Mouse (Mus musculus) kidney, adult 2 months (tissue): Measurements from ENCODE around the gene Hmgn2. TPM values are rescaled to one million over a fixed set of nuclear protein-coding genes. Genes with fewer than 3 reads are reported as not detected.

Experiments
- DNase-seq: peaks from one replicate; pipeline ENCODE4 v3.0.0; 2021
- H3K27ac ChIP-seq: fragments of 200-500 bp; 2 replicates; pipeline ENCODE4 v1.5.1; 2012; ENCODE audit warnings: low read depth, low read length, control low read depth, inconsistent platforms; ENCODE audit not compliant: insufficient read depth
- H3K27me3 ChIP-seq: fragments of 200-500 bp; replicated peaks from 2 replicates; pipeline ENCODE4 v1.6.1; 2012; ENCODE audit warnings: mild to moderate bottlenecking, moderate library complexity, low read length, inconsistent platforms; ENCODE audit not compliant: control insufficient read depth, insufficient read depth
- H3K36me3 ChIP-seq: fragments of 200-500 bp; 2 replicates; pipeline ENCODE4 v1.6.1; 2012; ENCODE audit warnings: mild to moderate bottlenecking, moderate library complexity, low read length, inconsistent platforms; ENCODE audit not compliant: control insufficient read depth, insufficient read depth
- H3K4me1 ChIP-seq: fragments of 200-500 bp; 2 replicates; pipeline ENCODE4 v1.6.1; 2011; ENCODE audit warnings: low read length; ENCODE audit not compliant: control insufficient read depth, insufficient read depth
- H3K4me3 ChIP-seq: fragments of 200-500 bp; 2 replicates; pipeline ENCODE4 v1.5.1; 2011; ENCODE audit warnings: mild to moderate bottlenecking, low read depth, low read length, control low read depth; ENCODE audit not compliant: insufficient read depth
- CTCF ChIP-seq: fragments of 200-500 bp; conservative IDR thresholded peaks from 2 replicates; pipeline ENCODE4 v1.5.1; 2011; ENCODE audit warnings: low read depth, mild to moderate bottlenecking, control low read depth, low read length, moderate library complexity, mixed read lengths; ENCODE audit not compliant: insufficient read depth, insufficient read length
- POLR2A ChIP-seq: fragments of 200-500 bp; IDR thresholded peaks from one replicate; pipeline ENCODE4 v1.6.1; 2011; ENCODE audit warnings: low read depth, low read length, control low read depth
- WGBS: fragments of 180-500 bp; shearing (Covaris S2); methylation state at CpG from one replicate; pipeline ENCODE4 v1.1.7; 2018; 5-methylcytosine and 5-hydroxymethylcytosine counted together
- polyA plus RNA-seq: library from polyadenylated mRNA; depleted of rRNA; stranded (reverse); fragments of >200 nt; gene quantifications from 2 replicates; pipeline ENCODE4 v1.2.3, GENCODE M21; 2012

The Hmgn2 gene
- polyA plus RNA-seq, 1 experiment = 21.9 TPM

DNA sequence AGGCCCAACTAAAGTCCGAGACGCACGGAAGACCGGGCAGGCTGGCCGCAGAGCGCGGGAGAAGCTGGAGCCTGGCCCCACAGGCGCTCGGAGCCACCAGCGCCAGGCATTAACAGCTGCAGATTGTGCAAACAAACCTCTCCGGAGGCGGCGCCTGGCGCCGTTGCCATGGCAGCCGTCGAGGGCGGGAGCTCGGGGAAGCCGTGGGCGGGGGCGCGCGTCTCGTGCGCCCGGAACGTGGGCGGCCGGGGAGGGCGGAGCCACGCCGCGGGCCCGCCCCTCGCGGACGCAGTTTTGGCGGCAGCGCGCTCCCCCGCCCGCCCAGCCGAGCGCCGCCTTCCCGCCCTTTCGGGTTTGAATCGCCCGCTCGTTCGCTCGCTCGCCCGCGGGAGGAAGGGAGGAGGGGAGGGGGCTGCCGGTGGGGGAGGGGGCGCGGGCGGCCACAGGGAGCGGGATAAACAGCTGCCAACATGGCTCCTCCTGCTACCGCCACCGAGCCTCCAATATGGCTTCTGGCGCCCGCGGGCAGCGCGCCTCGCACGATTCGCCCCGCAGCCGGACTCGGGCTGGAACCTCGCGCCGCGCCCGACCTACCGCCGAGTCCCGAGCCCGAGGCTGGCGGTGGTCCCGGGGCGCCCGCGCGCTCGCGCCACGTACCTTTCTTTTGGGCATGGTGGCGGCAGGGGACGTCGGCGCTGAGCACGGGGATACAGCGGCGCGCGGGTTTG, 1.1 kb downstream of the Hmgn2 start:
- no peaks in the 10 kb centered on the region for H3K27me3 ChIP-seq
- no peaks in the 10 kb centered on the region; the same call in 1 of the 2 replicates for H3K36me3 ChIP-seq
- 1% methylated on average over 73 of the region's 101 CpGs for WGBS
- TF ChIP-seq CTCF (peak; percentile 16; the same call in 1 of the 2 replicates), POLR2A (peak; percentile 40)
- H3K27ac ChIP-seq = peak overlapping the region; percentile 90
- H3K4me1 ChIP-seq = peaks cover 4% of the 10 kb centered on the region; the same call in 1 of the 2 replicates
- peak overlapping the region; percentile 78 for H3K4me3 ChIP-seq
- DNase-seq = peak; percentile 99

DNA sequence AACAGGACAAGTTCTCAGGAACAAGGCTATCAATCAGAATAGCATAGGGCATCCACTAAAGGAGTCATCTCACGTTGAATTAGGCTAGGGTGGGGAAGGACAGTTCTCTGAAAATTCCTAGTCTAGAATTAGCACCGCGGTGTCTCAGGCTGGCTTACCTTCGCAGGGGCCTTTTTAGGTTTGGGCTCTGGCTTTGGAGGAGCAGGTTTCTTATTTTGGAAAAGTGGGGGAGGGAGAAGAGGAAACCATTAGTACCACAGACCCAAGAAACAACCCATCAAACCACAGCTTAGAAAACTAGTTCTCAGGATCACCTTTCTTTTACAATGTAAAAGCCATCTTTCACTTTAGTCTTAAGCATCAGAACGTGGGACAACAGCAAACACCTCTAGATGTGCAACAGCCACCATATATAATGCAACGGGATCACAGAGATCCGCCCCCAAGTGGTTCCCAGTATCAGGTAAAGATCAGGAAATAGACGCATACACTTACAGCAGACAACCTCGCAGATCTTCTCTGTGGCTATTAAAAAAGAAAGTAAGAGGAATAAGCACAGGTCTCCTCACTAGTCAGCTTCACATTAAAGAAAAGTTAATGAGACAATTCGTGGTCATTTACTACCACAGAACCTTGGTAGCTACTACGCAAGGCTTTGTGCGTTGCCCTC, 2.0 kb downstream of the Hmgn2 start:
- H3K4me3 ChIP-seq = peak overlapping the region; percentile 70
- 29% methylated on average over 12 of the region's 12 CpGs for WGBS
- DNase-seq = no peak
- H3K36me3 ChIP-seq = no peaks in the 10 kb centered on the region; the same call in 1 of the 2 replicates
- H3K27ac ChIP-seq = peak overlapping the region; percentile 54; the same call in 1 of the 2 replicates
- H3K27me3 ChIP-seq = no peaks in the 10 kb centered on the region
- H3K4me1 ChIP-seq = peaks cover 4% of the 10 kb centered on the region; the same call in 1 of the 2 replicates
- TF ChIP-seq POLR2A (no peak), CTCF (no peak)

DNA sequence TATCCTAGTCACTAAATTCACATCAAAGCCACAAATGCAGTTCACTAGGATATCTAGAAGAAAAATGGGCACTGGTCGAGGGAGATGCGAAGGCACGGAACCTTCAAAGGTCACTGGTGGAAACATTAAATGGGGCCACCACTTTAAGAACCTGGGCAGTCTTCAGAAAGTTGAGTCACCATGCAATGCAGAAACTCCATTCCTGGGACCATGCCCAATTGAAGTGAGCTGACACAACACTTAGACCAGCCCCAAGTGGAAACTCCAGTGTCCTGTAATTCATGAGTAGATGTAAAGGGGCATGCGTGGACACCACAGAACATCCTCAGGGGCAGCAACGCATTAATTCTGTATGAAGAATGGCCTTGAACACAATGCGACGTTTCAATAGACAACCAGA, 5.9 kb downstream of the Hmgn2 start:
- Histone ChIP-seq H3K27ac (no peak overlapping the region), H3K36me3 (no peaks in the 10 kb centered on the region; the same call in 1 of the 2 replicates), H3K4me3 (no peak overlapping the region), H3K27me3 (no peaks in the 10 kb centered on the region), H3K4me1 (peaks cover 4% of the 10 kb centered on the region; the same call in 1 of the 2 replicates)
- DNase-seq = no peak
- 88% methylated on average over 7 of the region's 7 CpGs for WGBS
- TF ChIP-seq POLR2A (no peak), CTCF (no peak)

DNA sequence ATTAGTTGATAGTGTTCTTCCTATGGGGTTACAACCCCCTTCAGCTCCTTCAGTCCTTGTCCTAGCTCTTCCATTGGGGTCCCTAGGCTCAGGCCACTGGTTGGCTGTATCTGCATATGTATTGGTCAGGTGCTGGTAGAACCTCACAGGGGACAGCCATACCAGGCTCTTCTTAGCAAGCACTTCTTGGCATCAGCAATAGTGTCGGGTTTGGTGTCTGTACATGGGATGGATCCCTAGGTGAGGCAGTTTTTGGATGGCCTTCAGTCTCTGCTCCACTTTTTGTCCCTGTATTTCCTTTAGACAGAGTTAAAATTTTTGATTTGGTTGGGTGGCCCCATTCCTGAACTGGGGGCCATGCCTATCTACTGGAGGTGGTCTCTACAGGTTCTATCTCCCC, 9.6 kb downstream of the Hmgn2 start:
- WGBS = 88% methylated on average over 1 of the region's 1 CpGs
- H3K4me3 ChIP-seq = no peak overlapping the region
- TF ChIP-seq CTCF (no peak), POLR2A (no peak)

DNA sequence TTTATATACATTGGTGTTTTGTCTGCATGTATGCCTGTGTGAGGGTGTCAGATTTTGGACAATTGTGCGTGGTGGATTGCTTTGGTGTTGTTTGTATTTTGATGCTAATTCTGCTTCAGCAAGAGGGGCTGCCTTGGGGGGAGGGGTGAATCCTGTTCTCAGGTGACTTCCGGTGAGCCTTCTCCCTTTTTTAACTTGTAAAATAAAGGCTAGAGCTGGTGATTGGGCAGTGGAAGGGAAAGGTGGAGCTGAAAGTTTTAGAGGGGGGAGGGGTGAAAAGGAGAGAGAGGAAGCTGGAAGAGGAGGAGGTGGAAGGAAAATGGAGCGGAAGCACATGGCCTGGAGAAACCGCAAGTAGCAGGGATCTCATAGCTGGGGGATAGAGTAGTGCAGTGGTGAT, 12.1 kb downstream of the Hmgn2 start:
- H3K4me1 ChIP-seq = no peaks in the 10 kb centered on the region
- H3K27me3 ChIP-seq = no peaks in the 10 kb centered on the region
- H3K36me3 ChIP-seq = no peaks in the 10 kb centered on the region
- 85% methylated on average over 4 of the region's 4 CpGs for WGBS
- no peak overlapping the region for H3K27ac ChIP-seq
- no peak for TF ChIP-seq CTCF
- TF ChIP-seq POLR2A = no peak
- no peak overlapping the region for H3K4me3 ChIP-seq
- no peak for DNase-seq

More for the DNA sequence above, 9.6 kb downstream of the Hmgn2 start:
- Histone ChIP-seq H3K4me1 (no peaks in the 10 kb centered on the region), H3K27ac (no peak overlapping the region), H3K36me3 (no peaks in the 10 kb centered on the region), H3K27me3 (no peaks in the 10 kb centered on the region)
- no peak for DNase-seq

DNA sequence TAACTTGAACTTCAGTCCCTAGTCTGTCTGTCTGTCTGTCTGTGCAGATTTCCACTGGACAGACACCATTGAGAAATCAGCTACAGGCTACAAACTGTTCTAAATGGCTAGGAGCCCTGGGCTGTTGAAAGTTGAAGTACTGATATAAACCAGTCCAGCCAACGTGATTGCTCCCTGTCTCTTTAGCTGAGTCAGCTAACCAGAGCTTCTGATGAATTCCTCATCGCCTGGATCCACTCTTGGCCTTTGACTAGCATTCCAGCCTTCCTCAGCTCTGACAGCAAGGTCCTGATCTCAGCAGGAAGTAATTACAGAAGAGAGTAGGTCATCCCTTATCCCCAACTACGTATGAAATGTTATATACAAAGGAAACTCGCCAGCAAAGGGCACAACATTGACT, 21.7 kb downstream of the Hmgn2 start:
- Histone ChIP-seq H3K36me3 (no peaks in the 10 kb centered on the region), H3K4me1 (no peaks in the 10 kb centered on the region), H3K4me3 (no peak overlapping the region), H3K27ac (no peak overlapping the region), H3K27me3 (no peaks in the 10 kb centered on the region)
- peak; percentile 22 for DNase-seq
- TF ChIP-seq POLR2A (no peak), CTCF (no peak)
- 40% methylated on average over 4 of the region's 4 CpGs for WGBS

DNA sequence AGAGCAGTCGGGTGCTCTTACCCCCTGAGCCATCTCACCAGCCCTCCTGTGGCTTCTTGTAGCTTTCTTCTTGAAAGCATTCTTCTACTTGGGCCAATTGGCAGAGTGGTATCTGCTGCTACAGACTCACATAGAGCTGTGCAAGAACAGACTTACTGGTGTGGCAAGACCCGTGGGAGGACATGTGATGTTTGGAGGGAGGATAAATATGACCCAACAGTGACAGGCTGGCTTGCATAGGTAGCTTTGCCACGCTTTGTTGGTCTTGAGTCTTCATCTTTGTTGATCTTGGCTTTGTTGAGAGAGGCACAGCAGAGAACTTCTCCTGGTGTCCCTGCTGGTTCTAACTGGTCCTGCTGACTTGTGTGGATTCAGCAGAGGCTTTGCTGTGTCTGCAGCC, 24.7 kb downstream of the Hmgn2 start:
- DNase-seq = no peak
- H3K27ac ChIP-seq = no peak overlapping the region
- no peaks in the 10 kb centered on the region for H3K4me1 ChIP-seq
- no peaks in the 10 kb centered on the region for H3K36me3 ChIP-seq
- no peaks in the 10 kb centered on the region for H3K27me3 ChIP-seq
- TF ChIP-seq CTCF (no peak), POLR2A (no peak)
- H3K4me3 ChIP-seq = no peak overlapping the region
- 53% methylated on average over 3 of the region's 3 CpGs for WGBS
